Mouse (Mus musculus) liver, embryonic 12.5 days (tissue): Measurements from ENCODE around the gene Rasl10b. TPM values are rescaled to one million over a fixed set of nuclear protein-coding genes. Genes with fewer than 3 reads are reported as not detected.
A peak's percentile ranks its signal among the peaks of the same experiment; 100 is the strongest.

Experiments used
- ATAC-seq: fragments of 200-750 bp; cut with Nextera tagmentation; 2 replicates; pipeline ENCODE4 v1.8.0; 2017; ENCODE audit warnings: moderate number of reproducible peaks, mild to moderate bottlenecking, moderate library complexity
- H3K27ac ChIP-seq: fragments of 300-500 bp; sonication (generic); 2 replicates; pipeline ENCODE4 v1.5.1; 2016; ENCODE audit warnings: mild to moderate bottlenecking
- H3K27me3 ChIP-seq: fragments of 300-500 bp; sonication (generic); replicated peaks from 2 replicates; pipeline ENCODE4 v1.6.1; 2016; ENCODE audit warnings: mild to moderate bottlenecking, moderate library complexity
- H3K36me3 ChIP-seq: fragments of 300-500 bp; sonication (generic); 2 replicates; pipeline ENCODE4 v1.6.1; 2016; ENCODE audit warnings: mild to moderate bottlenecking, moderate library complexity
- H3K4me1 ChIP-seq: fragments of 300-500 bp; sonication (generic); 2 replicates; pipeline ENCODE4 v1.6.1; 2016
- H3K4me2 ChIP-seq: fragments of 300-500 bp; sonication (generic); 2 replicates; pipeline ENCODE4 v1.6.1; 2016; ENCODE audit warnings: mild to moderate bottlenecking, moderate library complexity
- H3K4me3 ChIP-seq: fragments of 300-500 bp; sonication (generic); 2 replicates; pipeline ENCODE4 v1.5.1; 2016; ENCODE audit warnings: mild to moderate bottlenecking, moderate library complexity
- H3K9ac ChIP-seq: fragments of 300-500 bp; sonication (generic); 2 replicates; pipeline ENCODE4 v1.6.1; 2016; ENCODE audit warnings: mild to moderate bottlenecking, moderate library complexity
- H3K9me3 ChIP-seq: fragments of 300-500 bp; sonication (generic); replicated peaks from 2 replicates; pipeline ENCODE4 v1.6.1; 2016; ENCODE audit warnings: mild to moderate bottlenecking, moderate library complexity
- WGBS: fragments of 180-500 bp; shearing (Covaris S2); methylation state at CpG from one replicate; pipeline ENCODE4 v1.1.7; 2016; ENCODE audit not compliant: insufficient replicate concordance; 5-methylcytosine and 5-hydroxymethylcytosine counted together
- polyA plus RNA-seq: library from polyadenylated mRNA; unstranded; fragments of >200 nt; fragmentation: Nextera tagmentation; extraction: Ambion mirVana; gene quantifications from 2 replicates; pipeline ENCODE4 v1.2.1, GENCODE M21; 2016

Rasl10b gene
- polyA plus RNA-seq, 1 experiment from 2014 or later = 0.57 TPM

DNA sequence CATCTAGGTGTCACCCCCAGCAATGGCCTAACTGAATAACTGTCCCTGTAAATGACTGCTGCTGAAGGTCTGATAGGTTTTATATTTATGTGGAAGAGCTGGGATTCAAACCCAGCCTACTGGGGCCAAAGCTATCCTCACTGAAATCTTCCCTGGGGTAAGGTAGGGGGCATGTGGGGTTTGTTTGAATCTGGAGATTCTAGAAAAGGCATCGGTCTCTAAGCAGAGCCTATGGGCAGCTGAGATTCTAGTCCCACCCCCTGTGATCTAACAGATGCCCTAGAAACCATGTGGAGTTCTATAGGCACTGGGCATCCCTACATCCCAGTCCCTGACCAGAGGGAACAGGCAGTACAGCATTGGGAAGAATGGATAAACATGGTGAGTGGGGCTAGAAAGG, 28.4 kb downstream of the Rasl10b start, which contains the start of gene 1700020L24Rik:
Gene 1700020L24Rik, plus strand, starts transcription at position 301 of the 400 bp plus-strand sequence.
- 71% methylated on average over 1 of the region's 1 CpGs for WGBS
- ATAC-seq = no peak

GRCm38 (mm10) chr11:83439426-83440060, 30.6 kb downstream of the Rasl10b start:
- Histone ChIP-seq H3K27me3 (peaks cover 64% of the 10 kb centered on the region), H3K36me3 (no peaks in the 10 kb centered on the region), H3K4me3 (peak overlapping the region; percentile 69), H3K4me2 (peak overlapping the region; percentile 98), H3K9me3 (no peaks in the 10 kb centered on the region), H3K4me1 (peaks cover 27% of the 10 kb centered on the region), H3K9ac (peak overlapping the region; percentile 66), H3K27ac (no peak overlapping the region)
- ATAC-seq = no peak
- 29% methylated on average over 11 of the region's 11 CpGs for WGBS

More for the DNA sequence above, 28.4 kb downstream of the Rasl10b start, which contains the start of gene 1700020L24Rik:
- no peaks in the 10 kb centered on the region for H3K36me3 ChIP-seq
- no peak within 1 kb of the TSS for H3K4me2 ChIP-seq
- H3K4me3 ChIP-seq = no peak within 1 kb of the TSS
- H3K27ac ChIP-seq = no peak within 1 kb of the TSS
- H3K9ac ChIP-seq = no peak within 1 kb of the TSS
- H3K4me1 ChIP-seq = peaks cover 12% of the 10 kb centered on the region; the same call in 1 of the 2 replicates
- peaks cover 51% of the 10 kb centered on the region for H3K27me3 ChIP-seq
- no peaks in the 10 kb centered on the region for H3K9me3 ChIP-seq

- Histone ChIP-seq H3K9ac (peak overlapping the region; percentile 66), H3K36me3 (no peaks in the 10 kb centered on the region), H3K9me3 (no peaks in the 10 kb centered on the region), H3K27ac (no peak overlapping the region), H3K27me3 (peaks cover 66% of the 10 kb centered on the region), H3K4me1 (peaks cover 32% of the 10 kb centered on the region), H3K4me3 (peak overlapping the region; percentile 69), H3K4me2 (peak overlapping the region; percentile 98)
- under 1% methylated on average over 62 of the region's 75 CpGs for WGBS
- peak; percentile 91 for ATAC-seq
Observed at GRCm38 (mm10) chr11:83440081-83441064, 31.4 kb downstream of the Rasl10b start.

GRCm38 (mm10) chr11:83441235-83441634, 32.3 kb downstream of the Rasl10b start:
- H3K27ac ChIP-seq = no peak overlapping the region

GRCm38 (mm10) chr11:83442596-83443267, 33.8 kb downstream of the Rasl10b start:
- Histone ChIP-seq H3K4me3 (peak overlapping the region; percentile 25; the same call in 1 of the 2 replicates), H3K4me1 (peaks cover 36% of the 10 kb centered on the region), H3K4me2 (peak overlapping the region; percentile 44), H3K27me3 (peaks cover 82% of the 10 kb centered on the region), H3K36me3 (no peaks in the 10 kb centered on the region), H3K27ac (no peak overlapping the region), H3K9ac (no peak overlapping the region), H3K9me3 (no peaks in the 10 kb centered on the region)
- no peak for ATAC-seq
- 11% methylated on average over 29 of the region's 29 CpGs for WGBS

More at GRCm38 (mm10) chr11:83441235-83441634, 32.3 kb downstream of the Rasl10b start:
- Histone ChIP-seq H3K4me3 (peak overlapping the region; percentile 69; the same call in 1 of the 2 replicates), H3K4me1 (peaks cover 32% of the 10 kb centered on the region), H3K9me3 (no peaks in the 10 kb centered on the region), H3K36me3 (no peaks in the 10 kb centered on the region), H3K27me3 (peaks cover 67% of the 10 kb centered on the region), H3K9ac (no peak overlapping the region), H3K4me2 (peak overlapping the region; percentile 98)
- ATAC-seq = no peak
- 47% methylated on average over 7 of the region's 7 CpGs for WGBS

DNA sequence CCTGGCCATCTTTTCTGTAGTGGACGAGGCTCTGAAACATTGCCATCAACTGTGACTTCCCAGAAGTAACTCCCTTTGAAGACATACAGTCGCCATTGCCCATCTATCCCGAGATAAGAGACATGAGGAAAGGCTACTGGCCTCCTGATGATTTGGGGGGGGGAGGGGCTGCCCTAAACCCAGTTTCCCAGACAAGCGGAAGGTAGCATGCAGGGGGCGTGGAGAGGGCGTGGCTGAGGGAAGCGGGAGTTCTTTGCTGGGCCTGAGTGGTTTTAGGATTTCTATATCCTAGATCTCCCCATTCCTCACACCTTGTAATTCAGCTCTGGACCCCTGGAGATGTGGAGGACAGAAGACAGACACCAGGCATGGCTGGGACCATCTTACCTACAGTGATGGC, 34.9 kb downstream of the Rasl10b start:
- Histone ChIP-seq H3K27me3 (peaks cover 88% of the 10 kb centered on the region), H3K4me2 (no peak overlapping the region), H3K9ac (no peak overlapping the region), H3K4me1 (peaks cover 47% of the 10 kb centered on the region), H3K27ac (no peak overlapping the region), H3K4me3 (no peak overlapping the region), H3K36me3 (no peaks in the 10 kb centered on the region), H3K9me3 (no peaks in the 10 kb centered on the region)
- no peak for ATAC-seq
- WGBS = 1% methylated on average over 7 of the region's 7 CpGs

DNA sequence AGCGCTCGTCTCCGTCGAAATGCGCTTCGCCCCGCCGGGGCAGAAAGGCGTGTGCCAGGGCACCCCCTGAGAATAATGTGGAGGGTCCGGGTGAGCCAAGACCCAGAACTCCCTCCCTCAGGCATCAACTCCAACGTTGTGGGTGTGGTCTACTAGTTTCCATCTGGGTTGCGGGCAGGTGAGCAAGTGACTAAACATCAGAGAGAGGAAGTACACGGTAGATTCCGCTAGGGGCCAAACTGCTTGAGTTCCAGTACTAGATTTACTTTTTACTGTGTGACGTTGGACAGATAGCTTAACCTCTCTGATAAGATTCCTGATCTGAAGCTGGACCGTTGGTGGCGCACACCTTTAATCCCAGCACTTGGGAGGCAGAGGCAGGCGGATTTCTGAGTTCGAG, 36.1 kb downstream of the Rasl10b start:
- Histone ChIP-seq H3K27me3 (peaks cover 91% of the 10 kb centered on the region), H3K36me3 (no peaks in the 10 kb centered on the region), H3K27ac (no peak overlapping the region), H3K4me3 (peak overlapping the region; percentile 10), H3K4me2 (peak overlapping the region; percentile 53), H3K9me3 (no peaks in the 10 kb centered on the region), H3K4me1 (peaks cover 49% of the 10 kb centered on the region), H3K9ac (no peak overlapping the region)
- no peak for ATAC-seq
- WGBS = 15% methylated on average over 19 of the region's 19 CpGs

- Histone ChIP-seq H3K36me3 (no peaks in the 10 kb centered on the region), H3K4me2 (no peak overlapping the region), H3K9ac (no peak overlapping the region), H3K27me3 (peaks cover 81% of the 10 kb centered on the region), H3K4me1 (peaks cover 38% of the 10 kb centered on the region), H3K27ac (no peak overlapping the region), H3K9me3 (no peaks in the 10 kb centered on the region), H3K4me3 (no peak overlapping the region)
- 0 out of 2 replicates have a peak, but pooled peaks have one; percentile 9 for ATAC-seq
- WGBS = 67% methylated on average over 10 of the region's 10 CpGs
Observed at GRCm38 (mm10) chr11:83447612-83448011, 38.7 kb downstream of the Rasl10b start.

DNA sequence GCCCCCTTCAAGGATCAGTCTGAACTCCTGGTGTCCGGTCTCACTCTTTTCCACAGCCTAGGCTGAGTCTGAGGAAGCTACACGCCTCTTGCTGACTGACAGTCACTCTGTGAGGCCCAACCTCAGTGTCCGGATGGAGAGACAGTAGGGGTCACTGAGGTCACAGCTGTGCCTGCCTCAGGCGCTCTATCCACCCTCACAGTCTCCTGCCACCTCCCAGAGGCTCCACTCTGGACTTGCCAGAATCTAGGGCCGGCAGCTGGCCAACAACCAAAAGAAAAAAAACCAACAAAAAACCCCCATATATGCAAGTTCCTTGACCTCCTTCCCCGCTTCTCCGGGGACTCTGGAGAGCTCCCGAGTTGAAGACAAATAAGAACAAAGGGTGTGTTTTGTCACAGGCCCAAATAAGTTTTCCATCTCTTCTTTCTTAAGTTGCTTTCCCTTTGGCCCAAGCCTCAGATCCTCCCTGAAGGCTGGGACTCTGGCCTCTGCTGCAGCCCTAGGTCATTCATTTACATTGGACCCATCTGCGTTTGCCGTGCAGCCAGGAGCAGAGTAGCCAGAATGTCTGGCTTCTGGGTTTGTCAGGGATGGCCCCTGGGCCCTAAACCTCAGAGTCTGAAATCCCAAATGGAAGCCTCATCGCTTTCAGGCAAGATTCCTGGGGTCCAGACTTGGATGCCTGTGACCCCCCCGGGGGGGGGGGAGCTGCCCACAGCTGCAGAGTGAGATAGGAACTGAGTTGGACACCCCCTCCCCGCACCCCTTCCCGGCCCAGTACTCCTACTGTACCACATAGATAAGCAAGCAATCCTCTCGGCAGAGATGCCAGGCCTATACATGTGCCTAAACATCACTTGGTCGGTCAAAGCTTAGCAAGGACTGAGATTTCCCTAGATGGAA, 39.3 kb downstream of the Rasl10b start:
- WGBS = 28% methylated on average over 16 of the region's 16 CpGs
- H3K9ac ChIP-seq = no peak overlapping the region

GRCm38 (mm10) chr11:83448927-83449236, 39.9 kb downstream of the Rasl10b start:
- Histone ChIP-seq H3K9ac (no peak overlapping the region), H3K4me1 (peaks cover 32% of the 10 kb centered on the region), H3K36me3 (no peaks in the 10 kb centered on the region), H3K27me3 (peaks cover 68% of the 10 kb centered on the region), H3K4me2 (no peak overlapping the region), H3K27ac (no peak overlapping the region), H3K4me3 (no peak overlapping the region), H3K9me3 (no peaks in the 10 kb centered on the region)
- no peak for ATAC-seq

More for the DNA sequence above, 39.3 kb downstream of the Rasl10b start:
- Histone ChIP-seq H3K27me3 (peaks cover 74% of the 10 kb centered on the region), H3K4me2 (no peak overlapping the region), H3K4me1 (peaks cover 35% of the 10 kb centered on the region), H3K27ac (no peak overlapping the region), H3K9me3 (no peaks in the 10 kb centered on the region), H3K4me3 (no peak overlapping the region), H3K36me3 (no peaks in the 10 kb centered on the region)
- 0 out of 2 replicates have a peak, but pooled peaks have one; percentile 47 for ATAC-seq

- no peak overlapping the region for H3K4me3 ChIP-seq
- no peaks in the 10 kb centered on the region for H3K9me3 ChIP-seq
- H3K27me3 ChIP-seq = peaks cover 64% of the 10 kb centered on the region
- H3K36me3 ChIP-seq = no peaks in the 10 kb centered on the region
- ATAC-seq = no peak
- H3K4me2 ChIP-seq = no peak overlapping the region
- no peak overlapping the region for H3K27ac ChIP-seq
- WGBS = 27% methylated on average over 4 of the region's 4 CpGs
- peaks cover 30% of the 10 kb centered on the region for H3K4me1 ChIP-seq
- H3K9ac ChIP-seq = no peak overlapping the region
Observed at GRCm38 (mm10) chr11:83449298-83449697, 40.4 kb downstream of the Rasl10b start.
